8 mouse cellular contexts compared by ENCODE assay signal in the genomic region with DNA sequence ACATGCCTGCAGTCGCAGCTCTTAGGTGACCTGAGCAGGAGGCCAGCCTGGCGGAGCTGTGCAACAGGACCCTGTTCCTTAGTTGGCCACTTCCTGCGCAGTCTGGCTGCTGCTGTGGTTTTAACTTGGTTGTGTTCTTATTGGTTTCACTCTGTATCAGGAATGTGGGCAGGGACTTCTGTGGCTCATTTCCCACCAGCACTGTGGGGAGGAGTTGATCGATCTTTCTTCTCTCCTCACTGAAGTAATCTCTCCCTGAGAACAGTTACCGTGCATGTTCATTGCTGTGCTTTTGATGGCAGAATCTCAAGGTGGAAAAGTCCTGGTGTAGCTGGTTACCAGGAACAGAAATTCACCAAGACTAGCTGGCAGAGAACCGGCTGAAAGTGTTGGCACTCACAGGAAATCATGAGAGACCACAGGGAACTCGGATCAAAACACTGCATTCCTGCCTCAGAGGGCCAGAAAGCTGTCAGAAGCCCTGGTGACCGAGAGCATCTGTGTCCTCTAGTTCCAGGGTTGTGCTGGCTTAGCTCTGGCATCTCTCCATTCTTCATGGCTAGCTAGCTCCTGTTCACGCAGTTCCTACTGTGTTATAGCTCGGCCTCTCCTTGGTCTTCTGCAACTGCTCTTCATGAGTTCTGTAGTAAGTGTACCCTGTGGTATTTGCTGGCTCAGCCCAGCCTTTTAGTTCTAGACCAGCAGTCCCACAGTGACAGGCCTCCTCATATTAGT.
DNase-seq lines count a peak whose midpoint lies in the region; ATAC-seq and TF ChIP-seq lines count a peak whose summit lies in the region.

No protein-coding gene starts in this region.

- no peaks in the 10 kb centered on the region for H3K9me3 ChIP-seq in heart, embryonic 10.5 days
- H3K9me3 ChIP-seq in E14TG2a.4 (ENCODE audit: low read length): no peaks in the 10 kb centered on the region
- H3K9me3 ChIP-seq in limb, embryonic 12.5 days: no peaks in the 10 kb centered on the region

- H3K36me3 ChIP-seq in heart, embryonic 10.5 days: no peaks in the 10 kb centered on the region
- no peaks in the 10 kb centered on the region for H3K36me3 ChIP-seq in E14TG2a.4 (ENCODE audit: insufficient read depth, low read length)
- H3K36me3 ChIP-seq in limb, embryonic 12.5 days: no peaks in the 10 kb centered on the region

- WGBS in heart, embryonic 10.5 days: 59% methylated on average over 10 of the region's 10 CpGs
- WGBS in limb, embryonic 12.5 days: 47% methylated on average over 10 of the region's 10 CpGs

- peak; percentile 75 to 82 for DNase-seq in heart, adult 18-20 months
- DNase-seq in heart, embryonic 10.5 days (ENCODE audit: low spot score): no peak
- peak; percentile 74 to 75 for DNase-seq in cerebellum, postnatal 25 days
- peak; percentile 43 to 68 for DNase-seq in heart, postnatal 14 days
- peak; percentile 37 for DNase-seq in ovary, adult 18-20 months (ENCODE audit: low spot score)
- DNase-seq in c-Kit-positive CD71-positive TER-119-positive erythroid progenitor cells, embryonic 14.5 days (ENCODE audit: low spot score): no peak

- H3K27ac ChIP-seq in heart, embryonic 10.5 days: no peak overlapping the region
- H3K27ac ChIP-seq in limb, embryonic 12.5 days: peak overlapping the region; percentile 87

- H3K27me3 ChIP-seq in heart, embryonic 10.5 days (ENCODE audit: insufficient read depth, poor library complexity, severe bottlenecking): no peaks in the 10 kb centered on the region
- H3K27me3 ChIP-seq in E14TG2a.4 (ENCODE audit: insufficient read depth, low read length): no peaks in the 10 kb centered on the region; the same call in 1 of the 2 replicates
- no peaks in the 10 kb centered on the region for H3K27me3 ChIP-seq in limb, embryonic 12.5 days

- no peak overlapping the region for H3K4me3 ChIP-seq in heart, embryonic 10.5 days
- H3K4me3 ChIP-seq in E14TG2a.4 (replicated peaks; ENCODE audit: low read length): peak overlapping the region; percentile 62; the same call in 1 of the 2 replicates
- no peak overlapping the region for H3K4me3 ChIP-seq in limb, embryonic 12.5 days (replicated peaks)

- H3K4me1 ChIP-seq in heart, embryonic 10.5 days: peaks cover 22% of the 10 kb centered on the region
- peaks cover 8% of the 10 kb centered on the region; the same call in 1 of the 2 replicates for H3K4me1 ChIP-seq in E14TG2a.4 (replicated peaks; ENCODE audit: low read depth, low read length)
- peaks cover 46% of the 10 kb centered on the region for H3K4me1 ChIP-seq in limb, embryonic 12.5 days (replicated peaks)

- H3K4me2 ChIP-seq in limb, embryonic 12.5 days: peak overlapping the region; percentile 26

- no peak for TF ChIP-seq CTCF in E14TG2a.4 (conservative IDR thresholded peaks at IDR 0.05; ENCODE audit: low read length)

- intact Hi-C loops in heart, postnatal 14 days (cut with DNase I): no loop called here

- peak; percentile 70; the same call in 1 of the 2 replicates for ATAC-seq in limb, embryonic 12.5 days (ENCODE audit: insufficient number of reproducible peaks, insufficient read depth, low FRiP score, low TSS enrichment, low read depth)

- H3K9ac ChIP-seq in limb, embryonic 12.5 days (replicated peaks): no peak overlapping the region

Comparison
In these comparisons a context has a peak if more than half of its experiments do, and no peak if none do; other contexts are left out.
1. DNase-seq: peak in heart, adult 18-20 months (2 of 2), cerebellum, postnatal 25 days (2 of 2), heart, postnatal 14 days (2 of 2) and ovary, adult 18-20 months (single experiment); none in heart, embryonic 10.5 days (single experiment) and c-Kit-positive CD71-positive TER-119-positive erythroid progenitor cells, embryonic 14.5 days (single experiment).